Mouse (Mus musculus) liver, embryonic 14.5 days (tissue): ENCODE data around the gene Prr18.

Experiments used
- CTCF ChIP-seq: IDR thresholded peaks from 2 replicates; pipeline ENCODE4 v1.5.1; 2016; ENCODE audit warnings: antibody characterized with exemption, low read depth, control low read depth
- EP300 ChIP-seq: IDR thresholded peaks from 2 replicates; pipeline ENCODE4 v1.6.1; 2016; ENCODE audit warnings: antibody characterized with exemption, low read depth

- TF ChIP-seq CTCF = no peak
- no peak for TF ChIP-seq EP300
These were observed 2.6 kb downstream of the Prr18 start for GRCm38 (mm10) chr17:8339666-8340374.
